In genomic region chr9:71930431-71931357, GRCm38 (mm10) we compare ENCODE assay signal across 30 mouse cellular contexts.
DNase-seq lines count a peak whose midpoint lies in the region; ATAC-seq lines count a peak whose summit lies in the region.
"Had no signal": no experiment of that assay in that cellular context is flagged by ENCODE, and none has a peak within 500 bp of the region (broad histone marks: within the 10 kb centered on the region; RNA-seq: fewer than 3 reads in every experiment).

No protein-coding gene starts in this region.

- 85% methylated on average over 3 of the region's 3 CpGs for WGBS in hindbrain, embryonic 13.5 days
- WGBS in hindbrain, embryonic 10.5 days, result 91% methylated on average over 3 of the region's 3 CpGs
- 30% methylated on average over 3 of the region's 3 CpGs for WGBS in liver, embryonic 12.5 days (ENCODE audit: insufficient replicate concordance)

- peaks cover 4% of the 10 kb centered on the region for H3K4me1 ChIP-seq in hindbrain, embryonic 13.5 days (replicated peaks)
- 0 out of 2 replicates have a peak, but pooled peaks cover 3% of the 10 kb centered on the region for H3K4me1 ChIP-seq in hindbrain, embryonic 10.5 days (replicated peaks)
- H3K4me1 ChIP-seq in liver, embryonic 12.5 days, result peaks cover 25% of the 10 kb centered on the region
- H3K4me1 ChIP-seq: embryonic facial prominence, embryonic 13.5 days; intestine, embryonic 15.5 days; limb, embryonic 13.5 days; lung, embryonic 15.5 days; midbrain, embryonic 10.5 days; neural tube, embryonic 15.5 days had no signal

- DNase-seq in hindbrain, embryonic 10.5 days (ENCODE audit: low spot score), result no peak
- peak; percentile 52 for DNase-seq in brain, adult 2 months (ENCODE audit: low read depth, low spot score)
- DNase-seq in layer of hippocampus, postnatal 36 days, result no peak
- no peak for DNase-seq in right cerebral cortex, adult 2 months (ENCODE audit: low spot score in 2 of 2)
- no peak for DNase-seq in left cerebral cortex, adult 11 months (ENCODE audit: low spot score)
- DNase-seq: adrenal gland, postnatal 36 days; cerebellum, adult 11-12 months; cerebellum, postnatal 14 days; embryo, embryonic 11 days; gastrocnemius, postnatal 36 days; heart, adult 2 months; kidney, adult 8-10 months; kidney, postnatal 25 days; lung, postnatal 4 days; right cerebral cortex, postnatal 4 days; thymus, postnatal 14 days had no signal

- H3K36me3 ChIP-seq in hindbrain, embryonic 13.5 days, result no peaks in the 10 kb centered on the region
- no peaks in the 10 kb centered on the region for H3K36me3 ChIP-seq in hindbrain, embryonic 10.5 days
- H3K36me3 ChIP-seq in liver, embryonic 12.5 days, result no peaks in the 10 kb centered on the region
- H3K36me3 ChIP-seq: embryonic facial prominence, embryonic 13.5 days; intestine, embryonic 15.5 days; limb, embryonic 13.5 days; lung, embryonic 15.5 days; midbrain, embryonic 10.5 days; neural tube, embryonic 15.5 days had no signal

- H3K9me3 ChIP-seq in hindbrain, embryonic 13.5 days, result no peaks in the 10 kb centered on the region
- H3K9me3 ChIP-seq in hindbrain, embryonic 10.5 days, result no peaks in the 10 kb centered on the region
- H3K9me3 ChIP-seq in liver, embryonic 12.5 days (replicated peaks), result no peaks in the 10 kb centered on the region
- H3K9me3 ChIP-seq: embryonic facial prominence, embryonic 13.5 days; intestine, embryonic 15.5 days; limb, embryonic 13.5 days; lung, embryonic 15.5 days; midbrain, embryonic 10.5 days; neural tube, embryonic 15.5 days had no signal

- ATAC-seq in hindbrain, embryonic 13.5 days (ENCODE audit: low FRiP score), result no peak
- peak; percentile 90 for ATAC-seq in liver, embryonic 12.5 days
- peak; percentile 39; the same call in 1 of the 2 replicates for ATAC-seq in megakaryocyte progenitor cell, adult 5-6 weeks (replicated peaks; ENCODE audit: poor library complexity)
- ATAC-seq: hindbrain, embryonic 16.5 days; intestine, embryonic 15.5 days; midbrain, embryonic 16.5 days; Patski had no signal

- H3K4me2 ChIP-seq in hindbrain, embryonic 13.5 days, result no peak overlapping the region
- peak overlapping the region; percentile 55 for H3K4me2 ChIP-seq in liver, embryonic 12.5 days
- H3K4me2 ChIP-seq: embryonic facial prominence, embryonic 13.5 days; intestine, embryonic 15.5 days; limb, embryonic 13.5 days; lung, embryonic 15.5 days; neural tube, embryonic 15.5 days had no signal

- no peak overlapping the region for H3K9ac ChIP-seq in hindbrain, embryonic 13.5 days
- H3K9ac ChIP-seq in liver, embryonic 12.5 days, result peak overlapping the region; percentile 35
- H3K9ac ChIP-seq: embryonic facial prominence, embryonic 13.5 days; intestine, embryonic 15.5 days; limb, embryonic 13.5 days; lung, embryonic 15.5 days; neural tube, embryonic 15.5 days had no signal

- H3K27ac ChIP-seq in hindbrain, embryonic 13.5 days, result peak overlapping the region; percentile 6; the same call in 1 of the 2 replicates
- no peak overlapping the region for H3K27ac ChIP-seq in hindbrain, embryonic 10.5 days
- peak overlapping the region; percentile 81 for H3K27ac ChIP-seq in liver, embryonic 12.5 days
- H3K27ac ChIP-seq: embryonic facial prominence, embryonic 13.5 days; heart, adult 2 months; intestine, embryonic 15.5 days; layer of hippocampus, adult 2 months; limb, embryonic 13.5 days; lung, embryonic 15.5 days; midbrain, embryonic 10.5 days; neural tube, embryonic 15.5 days had no signal

- no peaks in the 10 kb centered on the region for H3K27me3 ChIP-seq in hindbrain, embryonic 13.5 days
- no peaks in the 10 kb centered on the region for H3K27me3 ChIP-seq in hindbrain, embryonic 10.5 days (ENCODE audit: insufficient read depth, poor library complexity, severe bottlenecking)
- no peaks in the 10 kb centered on the region for H3K27me3 ChIP-seq in liver, embryonic 12.5 days (replicated peaks)
- H3K27me3 ChIP-seq: embryonic facial prominence, embryonic 13.5 days; intestine, embryonic 15.5 days; limb, embryonic 13.5 days; lung, embryonic 15.5 days; neural tube, embryonic 15.5 days; Patski had no signal

- no peak overlapping the region for H3K4me3 ChIP-seq in hindbrain, embryonic 13.5 days
- H3K4me3 ChIP-seq in hindbrain, embryonic 10.5 days, result no peak overlapping the region
- H3K4me3 ChIP-seq in liver, embryonic 12.5 days, result no peak overlapping the region
- H3K4me3 ChIP-seq: embryonic facial prominence, embryonic 13.5 days; heart, adult 2 months; intestine, embryonic 15.5 days; layer of hippocampus, adult 2 months; limb, embryonic 13.5 days; lung, embryonic 15.5 days; midbrain, embryonic 10.5 days; myocyte; neural tube, embryonic 15.5 days had no signal
